Mouse (Mus musculus): ENCODE data around the gene Plekhg4. TPM values are rescaled to one million over a fixed set of nuclear protein-coding genes. Genes with fewer than 3 reads are reported as not detected.

The Plekhg4 gene
- 0.02 and 0.07 TPM in 2 replicates for polyA plus RNA-seq (2012; rRNA removed)

GRCm38 (mm10) chr8:105373032-105373431 lies at the start of gene Plekhg4:
Gene Plekhg4, plus strand, starts transcription at chr8:105373274.

GRCm38 (mm10) chr8:105326141-105326672 lies 46.9 kb upstream of the Plekhg4 start, which contains the start of the genes Lrrc29 and Tmem208:
Gene Lrrc29, minus strand, starts transcription at chr8:105326278.
Gene Tmem208, plus strand, starts transcription at chr8:105326354.

GRCm38 (mm10) chr8:105347428-105348221 lies 25.4 kb upstream of the Plekhg4 start, which contains the start of gene Fhod1:
Gene Fhod1, minus strand, starts transcription at chr8:105347953.

GRCm38 (mm10) chr8:105348450-105349095 lies 24.5 kb upstream of the Plekhg4 start, which contains the start of gene Slc9a5:
Gene Slc9a5, plus strand, starts transcription at chr8:105348843.

GRCm38 (mm10) chr8:105413391-105413790 lies 40.3 kb downstream of the Plekhg4 start, which contains the start of the genes Kctd19 and Lrrc36:
Gene Kctd19, minus strand, starts transcription at chr8:105413502.
Gene Lrrc36, plus strand, starts transcription at chr8:105413571.

Other genes with a start within 250 kb of the Plekhg4 start
- not detected in 2 replicates for gene Ces4a, start 241.5 kb upstream of the Plekhg4 start, polyA plus RNA-seq (2012; rRNA removed)
- 5.0 and 7.1 TPM in 2 replicates for gene Cbfb, start 202.6 kb upstream of the Plekhg4 start, polyA plus RNA-seq (2012; rRNA removed)
- gene D230025D16Rik, start 148.1 kb upstream of the Plekhg4 start, polyA plus RNA-seq (2012; rRNA removed), result 10.6 and 12.9 TPM in 2 replicates
- 1.4 and 1.7 TPM in 2 replicates for gene B3gnt9, start 118.1 kb upstream of the Plekhg4 start, polyA plus RNA-seq (2012; rRNA removed)
- 5.4 and 5.6 TPM in 2 replicates for gene Tradd, start 108.7 kb upstream of the Plekhg4 start, polyA plus RNA-seq (2012; rRNA removed)
- 0.77 and 0.93 TPM in 2 replicates for gene Fbxl8, start 108.6 kb upstream of the Plekhg4 start, polyA plus RNA-seq (2012; rRNA removed)
- 0.01 and 0.03 TPM in 2 replicates for gene Hsf4, start 103.5 kb upstream of the Plekhg4 start, polyA plus RNA-seq (2012; rRNA removed)
- 0.02 and 0.07 TPM in 2 replicates for gene Nol3, start 97.1 kb upstream of the Plekhg4 start, polyA plus RNA-seq (2012; rRNA removed)
- gene 4931428F04Rik, start 83.4 kb upstream of the Plekhg4 start, polyA plus RNA-seq (2012; rRNA removed), result 1.1 TPM in 2 replicates
- 5.9 and 7.1 TPM in 2 replicates for gene Exoc3l, start 77.2 kb upstream of the Plekhg4 start, polyA plus RNA-seq (2012; rRNA removed)
- gene E2f4, start 75.6 kb upstream of the Plekhg4 start, polyA plus RNA-seq (2012; rRNA removed), result 221 and 269 TPM in 2 replicates
- gene Elmo3, start 67.7 kb upstream of the Plekhg4 start, polyA plus RNA-seq (2012; rRNA removed), result 3.3 and 3.8 TPM in 2 replicates
- gene Lrrc29, start 47.0 kb upstream of the Plekhg4 start, polyA plus RNA-seq (2012; rRNA removed), result 8.4 and 9.2 TPM in 2 replicates
- 57.5 and 62.2 TPM in 2 replicates for gene Tmem208, start 46.9 kb upstream of the Plekhg4 start, polyA plus RNA-seq (2012; rRNA removed)
- 3.6 and 4.4 TPM in 2 replicates for gene Fhod1, start 25.3 kb upstream of the Plekhg4 start, polyA plus RNA-seq (2012; rRNA removed)
- 0.75 and 0.82 TPM in 2 replicates for gene Slc9a5, start 24.4 kb upstream of the Plekhg4 start, polyA plus RNA-seq (2012; rRNA removed)
- not detected in 2 replicates for gene Kctd19, start 40.2 kb downstream of the Plekhg4 start, polyA plus RNA-seq (2012; rRNA removed)
- gene Lrrc36, start 40.3 kb downstream of the Plekhg4 start, polyA plus RNA-seq (2012; rRNA removed), result 0.08 and 0.10 TPM in 2 replicates
- gene Tppp3, start 98.3 kb downstream of the Plekhg4 start, polyA plus RNA-seq (2012; rRNA removed), result 0.69 and 2.4 TPM in 2 replicates
- gene Zdhhc1, start 123.6 kb downstream of the Plekhg4 start, polyA plus RNA-seq (2012; rRNA removed), result 1.9 and 2.1 TPM in 2 replicates
- gene Hsd11b2, start 145.5 kb downstream of the Plekhg4 start, polyA plus RNA-seq (2012; rRNA removed), result 0.85 and 0.98 TPM in 2 replicates
- gene Atp6v0d1, start 192.8 kb downstream of the Plekhg4 start, polyA plus RNA-seq (2012; rRNA removed), result 32.3 and 42.6 TPM in 2 replicates
- 3.7 and 4.5 TPM in 2 replicates for gene Ripor1, start 232.0 kb downstream of the Plekhg4 start, polyA plus RNA-seq (2012; rRNA removed)

Data from liver, embryonic 14 days (tissue).